Mouse (Mus musculus) forebrain, embryonic 14.5 days (tissue): Measurements from ENCODE around the gene Add3. TPM values are rescaled to one million over a fixed set of nuclear protein-coding genes. Genes with fewer than 3 reads are reported as not detected.

Source experiments
- ATAC-seq: fragments of 200-750 bp; cut with Nextera tagmentation; 2 replicates; pipeline ENCODE4 v1.8.0; 2017; ENCODE audit warnings: mild to moderate bottlenecking, moderate library complexity
- DNase-seq: peaks from one replicate; pipeline ENCODE4 v3.0.0-alpha.2; 2015; ENCODE audit warnings: low spot score
- H3K27ac ChIP-seq: fragments of 300-500 bp; sonication (generic); 2 replicates; pipeline ENCODE4 v1.5.1; 2014; ENCODE audit warnings: low read depth, mild to moderate bottlenecking, control low read depth, low read length, moderate library complexity
- H3K27me3 ChIP-seq: fragments of 300-500 bp; sonication (generic); replicated peaks from 2 replicates; pipeline ENCODE4 v1.6.1; 2014; ENCODE audit warnings: low read length, control low read depth, mixed read lengths; ENCODE audit not compliant: control insufficient read depth, insufficient read depth
- H3K36me3 ChIP-seq: fragments of 300-500 bp; sonication (generic); 2 replicates; pipeline ENCODE4 v1.6.1; 2014; ENCODE audit warnings: low read length, control low read depth; ENCODE audit not compliant: control insufficient read depth, insufficient read depth
- H3K4me1 ChIP-seq: fragments of 300-500 bp; sonication (generic); 2 replicates; pipeline ENCODE4 v1.6.1; 2014; ENCODE audit warnings: antibody characterized with exemption, low read length, control low read depth; ENCODE audit not compliant: control insufficient read depth, insufficient read depth
- H3K4me2 ChIP-seq: fragments of 300-500 bp; sonication (generic); 2 replicates; pipeline ENCODE4 v1.6.1; 2014; ENCODE audit warnings: mild to moderate bottlenecking, control low read depth, low read length
- H3K4me3 ChIP-seq: fragments of 300-500 bp; sonication (generic); 2 replicates; pipeline ENCODE4 v1.5.1; 2014; ENCODE audit warnings: low read depth, low read length, control low read depth
- H3K9ac ChIP-seq: fragments of 300-500 bp; sonication (generic); 2 replicates; pipeline ENCODE4 v1.6.1; 2014; ENCODE audit warnings: mild to moderate bottlenecking, low read length, control low read depth, moderate library complexity
- H3K9me3 ChIP-seq: fragments of 300-500 bp; sonication (generic); replicated peaks from 2 replicates; pipeline ENCODE4 v1.6.1; 2016; ENCODE audit warnings: low read length, control low read depth, mixed read lengths; ENCODE audit not compliant: control insufficient read depth
- WGBS: fragments of 180-500 bp; shearing (Covaris S2); extraction: QIAGEN DNeasy Blood & Tissue Kit; methylation state at CpG from one replicate; pipeline ENCODE4 v1.1.7; 2014; 5-methylcytosine and 5-hydroxymethylcytosine counted together
- polyA plus RNA-seq: library from polyadenylated mRNA; unstranded; fragments of >200 nt; fragmentation: Nextera tagmentation; extraction: Ambion mirVana; gene quantifications from 2 replicates; pipeline ENCODE4 v1.2.1, GENCODE M21; 2014

The Add3 gene
- polyA plus RNA-seq, 1 experiment from 2014 or later = 25.2 TPM

DNA sequence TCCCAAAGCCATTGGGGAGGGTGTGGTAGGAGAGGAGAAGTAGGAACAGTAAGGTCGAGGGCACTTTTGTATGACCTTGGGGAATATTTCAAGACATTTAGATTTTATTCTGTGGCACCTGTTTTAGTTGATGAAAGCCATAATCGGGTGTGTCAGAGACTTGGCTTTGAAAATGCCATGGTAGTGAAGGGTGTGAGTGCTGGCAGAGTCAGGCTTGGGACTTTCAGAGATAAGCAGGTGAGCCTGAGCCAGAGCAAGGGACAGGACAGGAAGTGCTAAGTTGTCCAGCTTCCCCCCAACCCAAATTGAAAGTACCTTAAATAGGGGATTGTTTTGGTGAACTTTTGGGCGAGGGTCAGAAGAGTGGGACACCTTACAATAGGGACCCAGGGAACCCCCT lies 16.1 kb downstream of the Add3 start:
- DNase-seq (no peak), ATAC-seq (no peak)
- no peak overlapping the region for H3K27ac ChIP-seq
- WGBS = 86% methylated on average over 3 of the region's 3 CpGs
- H3K9ac ChIP-seq = no peak overlapping the region
- no peak overlapping the region for H3K4me3 ChIP-seq
- no peaks in the 10 kb centered on the region for H3K9me3 ChIP-seq
- H3K36me3 ChIP-seq = no peaks in the 10 kb centered on the region
- no peaks in the 10 kb centered on the region for H3K4me1 ChIP-seq
- H3K27me3 ChIP-seq = no peaks in the 10 kb centered on the region
- H3K4me2 ChIP-seq = no peak overlapping the region

DNA sequence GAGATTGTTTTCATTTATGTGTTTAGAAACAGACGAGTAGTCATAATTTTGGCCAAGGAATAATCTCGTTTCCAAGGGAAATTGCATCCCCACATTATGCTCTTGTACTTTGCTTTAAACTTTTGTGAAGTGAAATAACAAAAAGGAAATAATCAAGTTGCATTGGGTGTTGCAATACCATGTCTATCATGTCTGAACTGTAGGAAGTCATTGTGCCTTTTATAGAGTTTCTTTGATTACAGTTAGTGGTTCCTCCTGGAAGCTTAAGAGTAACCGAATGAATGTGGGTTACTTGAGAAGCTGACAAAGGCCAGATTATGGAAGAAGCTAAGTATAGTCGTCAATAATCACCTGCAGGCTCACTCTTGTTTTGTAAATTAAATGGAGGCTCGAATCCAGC lies 16.9 kb downstream of the Add3 start:
- Histone ChIP-seq H3K4me1 (no peaks in the 10 kb centered on the region), H3K27ac (no peak overlapping the region), H3K36me3 (no peaks in the 10 kb centered on the region), H3K9me3 (no peaks in the 10 kb centered on the region), H3K9ac (no peak overlapping the region), H3K4me3 (no peak overlapping the region), H3K27me3 (no peaks in the 10 kb centered on the region), H3K4me2 (no peak overlapping the region)
- ATAC-seq (no peak), DNase-seq (no peak)
- 75% methylated on average over 5 of the region's 5 CpGs for WGBS

DNA sequence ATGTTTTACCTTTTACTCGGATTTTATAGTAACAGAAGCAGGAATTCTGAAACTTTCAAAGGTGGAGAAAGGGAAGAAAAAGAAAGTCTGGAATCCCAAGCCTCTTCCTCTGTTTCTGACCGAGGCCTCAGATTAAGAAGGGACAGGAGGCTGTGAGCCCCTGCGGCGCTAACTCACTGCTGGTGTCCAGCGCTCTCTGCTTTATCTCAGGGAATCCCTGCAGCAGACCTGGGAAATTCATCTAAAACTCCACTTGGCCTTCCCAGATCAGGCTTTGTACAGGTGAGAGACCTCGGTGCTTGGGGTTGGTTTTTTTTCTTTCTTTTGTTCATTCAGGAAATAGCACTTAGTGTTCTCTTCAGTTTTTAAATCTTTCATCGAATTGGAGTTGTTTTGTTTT lies 19.1 kb downstream of the Add3 start:
- no peak overlapping the region for H3K4me3 ChIP-seq
- no peak overlapping the region for H3K27ac ChIP-seq
- ATAC-seq (no peak), DNase-seq (no peak)
- no peaks in the 10 kb centered on the region for H3K27me3 ChIP-seq
- no peak overlapping the region for H3K4me2 ChIP-seq
- 41% methylated on average over 7 of the region's 7 CpGs for WGBS
- H3K9ac ChIP-seq = no peak overlapping the region
- H3K4me1 ChIP-seq = no peaks in the 10 kb centered on the region
- no peaks in the 10 kb centered on the region for H3K36me3 ChIP-seq
- H3K9me3 ChIP-seq = no peaks in the 10 kb centered on the region

DNA sequence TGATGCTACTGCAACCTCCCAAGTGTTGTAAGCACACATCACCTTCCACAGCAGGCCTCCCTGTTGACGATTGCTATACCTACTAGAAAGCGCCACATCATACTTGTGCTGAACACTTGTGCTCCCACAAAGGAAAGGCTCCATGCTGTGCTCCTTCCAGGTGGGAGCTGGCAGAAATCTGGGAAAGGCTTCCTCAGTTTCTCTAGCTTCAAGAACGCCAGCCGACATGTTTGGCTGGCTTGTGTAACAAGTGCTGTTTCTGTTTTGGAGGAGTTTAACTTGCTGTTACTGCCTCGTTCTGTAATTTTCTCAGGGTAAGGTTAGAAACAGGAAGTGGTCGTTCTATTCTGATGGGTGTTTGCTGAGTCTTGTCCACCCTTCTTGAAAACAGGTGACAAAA lies 22.7 kb downstream of the Add3 start:
- Histone ChIP-seq H3K27ac (no peak overlapping the region), H3K4me2 (no peak overlapping the region), H3K4me3 (no peak overlapping the region), H3K9me3 (no peaks in the 10 kb centered on the region), H3K36me3 (no peaks in the 10 kb centered on the region), H3K27me3 (no peaks in the 10 kb centered on the region), H3K9ac (no peak overlapping the region), H3K4me1 (peaks cover 5% of the 10 kb centered on the region; the same call in 1 of the 2 replicates)
- 89% methylated on average over 6 of the region's 6 CpGs for WGBS
- ATAC-seq (no peak), DNase-seq (no peak)

DNA sequence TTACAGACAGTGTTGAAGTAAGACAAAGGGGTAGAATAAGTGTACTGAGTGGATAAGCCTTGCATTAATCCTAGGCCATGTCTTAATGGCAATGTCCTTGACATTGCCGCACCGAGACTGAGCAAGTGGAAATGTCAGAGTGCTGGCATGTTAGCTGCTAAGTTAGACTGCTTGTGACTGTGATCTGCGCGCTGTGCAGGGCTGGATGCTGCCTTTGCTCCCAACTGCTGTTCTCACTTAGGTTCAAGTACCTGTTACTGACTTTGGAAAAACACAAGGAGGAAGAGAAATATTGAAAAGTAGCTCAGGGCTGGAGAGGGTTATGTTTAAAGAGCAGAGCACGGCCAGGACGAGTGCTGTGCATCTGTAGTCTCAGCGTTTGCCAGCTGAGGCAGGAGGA lies 24.4 kb downstream of the Add3 start:
- H3K9ac ChIP-seq = no peak overlapping the region
- no peak for DNase-seq
- WGBS = 83% methylated on average over 7 of the region's 7 CpGs
- H3K4me2 ChIP-seq = no peak overlapping the region
- H3K27me3 ChIP-seq = no peaks in the 10 kb centered on the region
- H3K4me3 ChIP-seq = no peak overlapping the region
- no peak for ATAC-seq
- H3K9me3 ChIP-seq = no peaks in the 10 kb centered on the region
- H3K4me1 ChIP-seq = peaks cover 5% of the 10 kb centered on the region; the same call in 1 of the 2 replicates
- H3K27ac ChIP-seq = no peak overlapping the region
- no peaks in the 10 kb centered on the region for H3K36me3 ChIP-seq

DNA sequence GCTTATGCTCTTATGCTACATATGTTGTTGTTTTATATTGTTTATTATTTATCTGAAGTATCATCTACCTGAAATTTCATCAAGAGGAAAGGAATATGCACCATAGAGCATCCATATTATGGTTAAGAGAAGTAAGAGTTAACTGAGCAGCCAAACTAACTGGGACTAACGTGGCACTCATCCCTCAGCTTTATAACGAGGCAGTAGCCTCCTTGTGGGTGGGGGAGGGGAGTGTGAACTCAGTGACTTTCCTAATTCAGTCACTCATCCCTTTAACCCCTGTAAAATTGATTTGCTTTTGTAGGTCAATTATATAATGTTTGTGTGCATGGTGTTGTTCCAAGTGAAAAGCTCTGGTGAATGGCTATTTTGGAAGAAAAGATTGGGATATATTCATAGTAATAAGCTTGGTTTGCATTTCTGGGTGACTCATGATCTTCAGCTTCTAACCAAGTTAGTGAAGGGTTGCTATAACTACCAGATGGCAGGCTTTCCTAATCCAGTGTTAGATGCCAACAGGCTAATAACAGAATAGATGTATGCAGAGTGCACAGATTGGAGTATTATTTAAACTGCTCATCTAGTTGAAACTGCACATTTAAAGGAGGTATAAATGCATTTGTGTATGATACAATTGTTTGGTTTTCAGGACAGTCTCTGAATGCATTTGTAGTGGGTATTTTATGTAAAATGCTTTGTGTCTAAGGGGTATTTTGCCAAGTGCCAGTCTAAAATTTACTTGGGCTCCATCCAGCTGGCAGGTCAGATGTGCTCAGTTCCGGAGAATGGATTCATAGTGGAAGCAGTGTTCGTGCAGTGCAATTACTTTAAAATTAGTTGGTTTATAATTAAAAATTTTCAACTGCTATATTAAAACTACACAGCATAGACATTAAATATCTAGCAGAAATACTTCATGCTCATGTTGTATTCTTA lies 25.3 kb downstream of the Add3 start:
- Histone ChIP-seq H3K4me2 (no peak overlapping the region), H3K27me3 (no peaks in the 10 kb centered on the region), H3K4me3 (no peak overlapping the region), H3K9me3 (no peaks in the 10 kb centered on the region), H3K27ac (no peak overlapping the region), H3K9ac (no peak overlapping the region), H3K4me1 (peaks cover 5% of the 10 kb centered on the region; the same call in 1 of the 2 replicates), H3K36me3 (no peaks in the 10 kb centered on the region)
- peak; percentile 72; the same call in 1 of the 2 replicates for ATAC-seq
- peak; percentile 75 for DNase-seq
- 14% methylated on average over 4 of the region's 4 CpGs for WGBS

DNA sequence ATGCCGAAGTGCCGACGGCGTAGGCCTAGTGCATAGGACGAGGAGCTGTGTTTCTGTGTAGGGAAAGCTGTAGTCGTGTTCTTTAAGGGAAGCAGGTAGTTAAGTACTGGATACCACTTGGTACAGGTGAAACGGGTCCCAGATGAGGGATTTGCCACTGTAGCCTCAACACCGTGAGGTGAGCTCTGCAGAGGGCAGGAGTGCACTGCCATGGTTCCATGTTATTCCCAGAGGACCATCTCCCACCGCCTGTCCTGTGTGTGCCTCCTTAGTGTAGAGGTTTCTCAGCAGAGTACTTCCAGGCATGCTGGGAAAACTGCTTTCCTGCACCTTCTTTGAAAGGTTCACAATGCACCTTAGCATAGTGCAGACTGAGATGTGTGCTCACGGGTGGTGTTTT lies 26.1 kb downstream of the Add3 start:
- no peak overlapping the region for H3K4me2 ChIP-seq
- DNase-seq = no peak
- H3K36me3 ChIP-seq = no peaks in the 10 kb centered on the region
- no peak overlapping the region for H3K9ac ChIP-seq
- no peaks in the 10 kb centered on the region for H3K9me3 ChIP-seq
- no peak for ATAC-seq
- no peak overlapping the region for H3K27ac ChIP-seq
- H3K4me1 ChIP-seq = peaks cover 5% of the 10 kb centered on the region; the same call in 1 of the 2 replicates
- WGBS = 92% methylated on average over 10 of the region's 10 CpGs
- H3K27me3 ChIP-seq = no peaks in the 10 kb centered on the region
- H3K4me3 ChIP-seq = no peak overlapping the region

DNA sequence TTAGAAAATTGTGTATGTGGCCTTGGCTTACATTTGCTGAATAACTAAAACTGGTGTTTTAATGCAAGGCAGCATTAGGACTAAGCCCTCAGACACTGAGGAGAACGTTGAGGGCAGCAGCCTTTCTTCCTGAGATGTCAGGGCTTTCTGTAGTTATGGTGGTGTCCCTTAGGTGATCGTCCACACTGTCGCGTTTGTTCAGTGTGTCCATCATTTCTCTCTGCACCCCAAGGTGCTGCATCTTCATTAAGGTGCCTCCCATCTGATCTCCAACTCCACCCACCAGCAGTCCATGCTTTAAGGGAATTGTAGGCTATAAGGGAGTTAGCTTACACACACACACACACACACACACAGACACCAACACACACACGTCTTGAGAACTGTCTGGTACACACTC lies 28.3 kb downstream of the Add3 start:
- Histone ChIP-seq H3K4me1 (peaks cover 5% of the 10 kb centered on the region; the same call in 1 of the 2 replicates), H3K27me3 (no peaks in the 10 kb centered on the region), H3K9ac (no peak overlapping the region), H3K36me3 (no peaks in the 10 kb centered on the region), H3K4me3 (no peak overlapping the region), H3K27ac (no peak overlapping the region), H3K9me3 (no peaks in the 10 kb centered on the region), H3K4me2 (no peak overlapping the region)
- ATAC-seq (no peak), DNase-seq (no peak)
- WGBS = 79% methylated on average over 5 of the region's 5 CpGs

DNA sequence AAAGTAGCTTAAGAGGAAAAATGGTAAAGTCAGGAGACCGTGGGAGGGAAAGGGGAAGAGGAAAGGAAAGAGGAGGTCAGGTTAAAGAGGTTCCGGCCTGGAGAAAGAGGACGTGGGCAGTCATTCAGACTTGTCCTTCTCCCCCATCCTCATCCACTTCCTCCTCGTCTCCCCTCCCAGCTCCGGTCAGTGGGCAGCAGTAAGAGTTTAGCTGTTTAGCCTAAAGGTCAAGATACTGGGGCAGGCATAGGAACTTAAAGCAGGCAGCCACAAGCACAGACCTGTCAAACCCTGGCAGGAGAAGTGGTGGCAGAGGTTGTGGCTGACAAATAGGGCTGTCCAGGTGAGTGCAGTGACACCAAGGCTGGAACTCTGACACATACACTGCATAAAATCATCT lies 30.4 kb downstream of the Add3 start:
- H3K9ac ChIP-seq = no peak overlapping the region
- H3K9me3 ChIP-seq = no peaks in the 10 kb centered on the region
- H3K4me2 ChIP-seq = no peak overlapping the region
- no peaks in the 10 kb centered on the region for H3K36me3 ChIP-seq
- H3K27me3 ChIP-seq = no peaks in the 10 kb centered on the region
- ATAC-seq = no peak
- H3K4me1 ChIP-seq = peaks cover 2% of the 10 kb centered on the region; the same call in 1 of the 2 replicates
- no peak overlapping the region for H3K4me3 ChIP-seq
- 91% methylated on average over 5 of the region's 5 CpGs for WGBS
- H3K27ac ChIP-seq = no peak overlapping the region
- no peak for DNase-seq
